Mouse (Mus musculus): ENCODE measurements around the gene Sdhaf1. TPM values are rescaled to one million over a fixed set of nuclear protein-coding genes. Genes with fewer than 3 reads are reported as not detected.

Gene Sdhaf1
- total RNA-seq (2021): 1 to 10 TPM; 6.3 to 6.6 TPM
- long read RNA-seq, transcript Sdhaf1-201 (1 exons, 2,490 nt): major isoform, 15 of 15 reads
- long read RNA-seq, partial matches to known transcripts: 0 of 15 reads
- long read RNA-seq, other reads (novel, unspliced or antisense): 0 of 15 reads

DNA sequence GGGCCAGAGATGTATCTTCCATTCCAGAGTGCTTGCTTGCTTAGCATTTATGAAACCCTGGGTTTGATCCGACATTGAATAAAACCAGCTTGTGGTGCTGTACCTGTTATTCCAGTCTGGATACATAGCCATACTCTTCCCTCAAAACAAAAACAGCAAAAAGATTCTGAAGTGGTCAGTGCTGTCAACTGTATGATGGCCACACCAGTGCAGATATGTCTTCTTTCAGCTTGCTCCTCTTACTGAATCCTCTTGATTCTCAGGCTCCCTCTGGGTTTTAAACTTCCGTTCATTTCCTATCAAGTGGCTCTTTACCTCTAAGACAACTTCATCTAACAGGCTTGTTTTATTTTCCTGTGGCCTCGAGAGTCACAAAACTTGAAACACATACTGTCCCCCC lies at the start of gene Sdhaf1:
Sdhaf1 (minus strand) TSS at position 101 of the 400 bp plus-strand sequence.
- no peak for DNase-seq (ENCODE audit: low spot score in 2 of 2)

- no peak for DNase-seq (ENCODE audit: low spot score in 2 of 2)
Measured at GRCm38 (mm10) chr7:30367466-30367865, 43.8 kb upstream of the Sdhaf1 start.

DNA sequence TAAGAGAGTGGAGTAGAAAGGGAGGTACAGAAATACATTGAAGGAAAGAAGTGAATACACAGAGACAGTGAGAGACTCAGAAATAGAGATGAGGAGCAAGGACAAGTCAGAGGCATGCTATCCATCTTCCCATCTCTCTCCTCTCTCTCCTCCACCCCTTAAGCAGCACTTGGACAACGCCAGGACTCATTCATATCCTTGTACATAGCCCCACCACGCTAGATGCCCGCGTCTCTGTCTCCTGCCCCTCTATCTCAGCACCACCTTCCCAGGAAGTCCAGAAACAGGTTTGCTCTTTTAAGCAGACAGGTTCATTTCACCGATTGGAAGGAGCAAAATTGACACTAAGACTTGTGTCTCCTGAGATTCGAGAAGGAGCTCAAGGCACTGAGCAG lies 39.6 kb upstream of the Sdhaf1 start:
- DNase-seq (ENCODE audit: low spot score in 2 of 2): no peak

- peak in 1 of 2 experiments; percentile 80 for DNase-seq (ENCODE audit: low spot score in 2 of 2)
Measured at GRCm38 (mm10) chr7:30362652-30363343, 39.1 kb upstream of the Sdhaf1 start, which contains the start of gene Lrfn3. TSS of gene Lrfn3 (minus strand) at chr7:30362772.

DNA sequence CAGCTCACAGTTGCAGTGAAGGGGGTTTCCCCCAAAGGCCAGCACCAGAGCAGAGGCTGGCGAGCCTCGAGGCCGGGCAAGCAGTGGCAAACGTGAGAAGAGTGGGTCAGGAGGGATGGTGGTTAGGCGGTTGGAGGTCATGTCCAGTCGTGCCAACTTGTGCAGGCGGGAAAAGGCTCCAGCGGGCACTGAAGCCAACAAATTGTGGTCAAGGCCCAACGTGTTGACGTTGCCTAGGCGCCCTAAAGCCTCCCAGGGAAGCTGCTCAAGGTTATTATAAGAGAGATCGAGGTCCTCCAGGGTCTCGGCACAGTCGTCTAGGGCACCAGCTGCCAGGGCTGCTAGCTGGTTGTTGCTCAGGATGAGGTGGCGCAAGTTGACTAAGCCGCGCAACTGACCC lies 36.3 kb upstream of the Sdhaf1 start:
- DNase-seq (ENCODE audit: low spot score in 2 of 2): no peak

- DNase-seq (ENCODE audit: low spot score in 2 of 2): no peak
Measured at GRCm38 (mm10) chr7:30359276-30359865, 35.7 kb upstream of the Sdhaf1 start.

DNA sequence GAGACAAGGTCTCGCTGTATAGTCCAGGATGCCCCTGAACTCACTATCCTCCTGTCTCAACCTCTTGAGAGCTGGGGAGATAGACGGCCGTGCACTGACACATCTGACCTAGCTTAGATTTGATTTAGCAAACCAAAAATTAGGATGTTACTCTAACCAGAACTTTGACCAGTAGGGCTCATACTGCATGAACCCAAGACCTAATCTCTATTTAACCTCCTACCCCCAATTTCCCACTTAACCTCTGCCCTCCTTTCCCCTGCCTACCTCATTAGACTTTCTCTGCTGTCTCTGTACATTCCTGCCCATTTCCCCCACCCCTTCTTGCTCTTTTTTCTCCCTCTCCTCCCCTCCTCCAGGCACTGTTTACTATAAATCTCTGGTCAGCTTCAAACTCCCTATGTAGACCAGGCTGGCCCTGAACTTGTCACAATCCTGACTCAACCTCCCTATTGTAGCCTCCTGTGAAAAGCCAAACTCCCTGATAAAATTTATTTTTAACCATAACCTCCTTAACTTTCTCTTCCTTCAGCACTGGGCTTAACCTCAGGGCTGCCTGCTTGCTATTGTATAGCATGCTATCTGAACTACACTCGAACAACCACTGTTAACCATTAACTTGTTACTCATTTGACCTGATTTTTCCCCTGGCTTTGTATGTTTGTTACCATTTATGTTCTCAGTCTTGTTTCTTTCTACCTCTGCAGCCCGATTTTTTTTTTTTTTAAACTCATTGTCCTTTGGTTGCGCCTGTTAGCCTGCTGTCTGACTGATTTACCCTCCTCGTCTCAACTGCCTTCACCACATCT lies 34.9 kb upstream of the Sdhaf1 start:
- DNase-seq (ENCODE audit: low spot score in 2 of 2): no peak

DNA sequence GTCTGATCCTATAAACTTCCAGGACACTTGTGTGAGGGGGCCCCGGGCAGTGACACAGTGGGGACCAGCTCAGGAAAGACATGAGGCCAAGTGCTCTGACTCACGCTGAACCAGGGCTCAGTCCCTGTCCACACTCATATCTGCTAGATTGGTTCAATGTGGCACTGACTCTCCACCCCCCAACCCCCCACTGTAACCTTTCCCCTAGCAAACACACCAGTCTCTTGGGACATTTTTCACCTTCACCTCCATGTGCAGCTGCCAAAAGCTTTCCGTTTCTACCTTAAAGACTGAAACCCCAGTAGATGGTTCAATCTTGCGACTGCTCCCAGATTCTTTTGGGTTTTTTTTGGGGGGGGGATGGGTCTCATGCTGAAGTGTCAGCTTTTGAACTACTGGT lies 30.4 kb upstream of the Sdhaf1 start:
- no peak for DNase-seq (ENCODE audit: low spot score in 2 of 2)

GRCm38 (mm10) chr7:30353279-30353822 lies 29.7 kb upstream of the Sdhaf1 start:
- peak; percentile 58 to 87 for DNase-seq (ENCODE audit: low spot score in 2 of 2)

DNA sequence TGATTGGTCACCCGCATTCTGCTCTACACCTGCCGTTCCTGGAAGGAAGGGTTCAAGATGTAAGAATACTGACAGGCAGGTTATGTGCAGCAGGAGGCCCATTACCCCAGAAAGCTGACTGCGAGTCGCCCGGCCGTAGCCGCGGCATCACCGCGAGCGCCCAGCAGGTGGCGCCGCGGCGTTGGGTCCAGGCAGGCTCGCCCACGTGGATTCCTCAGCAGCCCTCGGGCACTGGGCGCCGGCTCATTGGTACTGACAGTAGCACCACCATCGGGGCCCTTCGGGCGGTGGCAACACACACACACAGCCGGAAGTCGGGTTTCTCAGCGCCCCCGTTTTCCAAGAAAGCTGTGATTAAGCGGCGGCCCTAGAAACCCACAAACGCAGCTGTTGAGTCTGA lies 24.1 kb upstream of the Sdhaf1 start:
- DNase-seq (ENCODE audit: low spot score in 2 of 2): peak; percentile 70 to 84

DNA sequence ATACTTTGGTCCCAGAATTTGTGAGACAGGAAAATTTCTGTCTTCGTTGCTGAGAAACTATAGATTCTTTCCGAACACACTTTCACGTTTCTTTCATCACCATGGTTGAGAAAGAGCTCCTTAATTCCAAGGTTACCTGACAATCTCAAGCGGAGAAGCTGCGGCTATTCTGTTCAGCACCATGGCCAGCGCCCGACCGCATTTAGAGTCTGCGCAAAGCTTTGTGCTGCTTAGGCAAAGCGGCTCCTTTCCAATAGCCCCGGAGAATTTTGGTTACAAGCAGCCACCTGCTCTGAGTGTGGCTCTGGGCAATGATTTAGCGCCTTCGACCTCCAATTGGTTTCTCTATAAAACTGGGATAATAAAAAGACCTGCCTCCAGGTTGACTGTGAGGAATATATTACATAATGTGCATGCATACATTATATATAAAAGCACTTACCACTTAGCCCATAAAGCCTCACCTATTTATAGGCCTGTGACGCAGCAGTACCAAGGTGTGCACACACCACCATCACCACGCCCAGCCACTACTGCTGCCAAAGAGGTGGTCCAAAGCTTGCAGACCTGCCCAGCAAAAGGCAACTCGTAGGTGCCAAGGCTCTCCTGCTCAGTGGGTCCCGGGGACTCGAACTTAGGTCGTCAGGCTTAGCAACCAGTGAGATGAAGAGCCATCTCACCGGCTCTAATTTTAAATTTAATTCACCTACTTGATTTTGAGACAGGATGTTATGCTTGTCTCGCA lies 23.1 kb upstream of the Sdhaf1 start:
- DNase-seq (ENCODE audit: low spot score in 2 of 2): no peak

DNA sequence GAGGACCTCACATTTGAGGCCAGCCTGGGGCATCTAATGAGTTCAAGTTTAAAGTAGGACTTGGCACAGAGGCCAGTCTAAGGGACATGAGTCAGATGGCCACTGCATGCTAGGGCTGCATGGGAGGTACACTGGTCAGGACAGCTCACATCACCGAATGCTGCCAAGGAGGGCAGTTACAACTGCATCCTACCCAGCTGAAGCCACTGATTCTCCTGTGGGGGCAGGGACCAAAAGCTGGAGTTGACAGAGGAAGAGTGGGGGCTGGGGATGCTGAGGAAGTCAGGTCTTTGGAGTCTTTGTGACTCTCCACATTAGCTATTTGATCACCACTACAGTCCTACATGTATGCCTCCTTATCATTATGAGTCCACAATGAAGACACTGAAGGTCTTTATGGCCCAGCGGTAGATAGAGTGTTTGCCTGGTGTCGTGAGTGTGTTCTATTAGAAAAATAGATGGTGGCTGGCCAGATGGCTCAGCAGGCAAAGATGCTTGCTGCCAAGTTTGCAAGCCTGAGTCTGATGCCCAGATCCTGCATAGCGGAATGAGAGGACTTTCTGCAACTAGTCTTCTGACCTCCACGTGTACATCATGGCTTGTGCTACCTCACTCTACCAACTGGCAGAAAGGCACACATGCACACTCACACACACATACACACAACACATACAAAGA lies 15.9 kb upstream of the Sdhaf1 start:
- DNase-seq (ENCODE audit: low spot score in 2 of 2): peak in 1 of 2 experiments; percentile 59

DNA sequence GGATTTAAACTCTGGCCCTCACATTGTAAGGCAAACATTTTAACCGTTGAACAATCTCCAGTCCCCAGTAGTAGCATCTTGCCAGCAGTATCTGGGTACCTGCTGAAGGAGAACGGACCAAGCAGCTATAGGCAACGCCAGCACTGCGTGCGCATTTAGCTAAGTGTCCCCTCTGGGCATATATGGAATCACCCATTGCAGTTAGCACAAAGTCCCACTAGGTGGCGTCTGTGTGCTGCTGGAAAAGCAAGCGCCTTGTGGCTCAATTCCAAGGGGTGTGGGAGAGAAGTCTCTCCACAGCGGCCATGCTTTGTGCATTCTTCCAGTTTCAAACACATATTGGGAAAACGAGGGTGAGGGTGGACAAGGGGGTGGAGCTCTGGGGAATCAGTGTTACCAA lies 12.7 kb upstream of the Sdhaf1 start:
- peak; percentile 84 to 93 for DNase-seq (ENCODE audit: low spot score in 2 of 2)

DNA sequence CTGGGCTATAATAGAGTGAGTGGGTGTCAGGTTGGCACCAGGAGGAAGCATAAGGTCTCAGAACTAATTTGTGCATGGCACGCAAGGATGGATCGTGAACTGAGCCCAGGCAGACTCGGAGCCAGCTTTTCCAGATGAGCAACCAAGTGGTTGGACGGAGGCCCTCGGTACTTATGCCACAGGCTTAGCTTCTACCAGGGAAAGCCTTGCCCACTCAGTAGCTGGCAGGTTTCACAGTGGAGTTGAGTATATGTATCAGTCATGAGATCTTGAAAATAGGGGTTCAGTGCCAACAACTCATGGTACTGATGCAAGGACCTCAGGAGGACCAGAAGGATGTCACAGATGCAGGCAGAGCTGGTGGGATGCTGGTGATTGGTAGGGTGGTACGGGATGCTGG lies 12.0 kb upstream of the Sdhaf1 start:
- peak in 1 of 2 experiments; percentile 63 for DNase-seq (ENCODE audit: low spot score in 2 of 2)

DNA sequence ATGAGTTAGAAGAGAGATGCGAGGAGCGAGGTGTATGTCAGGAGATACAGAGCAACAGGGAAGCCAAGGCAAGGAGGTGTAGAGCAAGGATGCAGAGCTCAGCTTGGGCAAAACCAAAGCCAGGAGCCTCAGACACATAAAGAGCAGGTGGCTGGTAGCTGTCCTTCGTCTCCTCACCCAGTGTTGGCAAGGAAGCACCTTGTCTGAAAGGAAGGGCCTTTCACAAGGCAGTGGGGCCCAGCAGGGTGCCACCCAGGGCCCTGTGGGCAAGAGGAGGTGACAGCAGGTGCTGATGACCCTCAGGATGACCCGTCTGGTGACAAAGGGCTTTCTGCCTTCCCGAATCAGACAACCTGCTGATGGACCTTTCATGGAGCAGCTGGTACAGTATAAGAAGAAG lies 10.9 kb upstream of the Sdhaf1 start:
- no peak for DNase-seq (ENCODE audit: low spot score in 2 of 2)

- peak in 1 of 2 experiments; percentile 73 for DNase-seq (ENCODE audit: low spot score in 2 of 2)
Measured at GRCm38 (mm10) chr7:30333436-30333835, 9.7 kb upstream of the Sdhaf1 start.

- DNase-seq (ENCODE audit: low spot score in 2 of 2): no peak
Measured at GRCm38 (mm10) chr7:30332622-30333259, 9.0 kb upstream of the Sdhaf1 start.

DNA sequence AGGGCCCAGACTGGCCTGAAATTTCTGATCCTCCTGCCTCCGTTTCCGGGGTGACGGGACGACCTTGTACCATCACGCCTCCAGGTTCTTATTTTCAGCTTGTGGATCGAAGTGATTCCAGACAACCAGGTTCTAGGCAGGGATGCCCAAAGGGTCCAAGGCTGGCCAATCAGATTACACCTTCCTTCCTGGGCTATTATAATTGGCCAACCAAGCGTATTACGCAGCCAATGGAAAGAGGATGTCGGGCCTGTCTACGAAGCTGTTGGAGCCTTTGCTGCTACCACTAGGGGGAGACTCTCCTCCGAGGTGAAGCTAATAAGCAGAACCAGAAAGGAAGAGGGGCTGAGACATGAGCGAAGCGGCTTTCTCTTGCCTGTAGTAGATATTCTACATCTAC lies 8.2 kb upstream of the Sdhaf1 start:
- peak; percentile 92 to 97 for DNase-seq (ENCODE audit: low spot score in 2 of 2)

DNA sequence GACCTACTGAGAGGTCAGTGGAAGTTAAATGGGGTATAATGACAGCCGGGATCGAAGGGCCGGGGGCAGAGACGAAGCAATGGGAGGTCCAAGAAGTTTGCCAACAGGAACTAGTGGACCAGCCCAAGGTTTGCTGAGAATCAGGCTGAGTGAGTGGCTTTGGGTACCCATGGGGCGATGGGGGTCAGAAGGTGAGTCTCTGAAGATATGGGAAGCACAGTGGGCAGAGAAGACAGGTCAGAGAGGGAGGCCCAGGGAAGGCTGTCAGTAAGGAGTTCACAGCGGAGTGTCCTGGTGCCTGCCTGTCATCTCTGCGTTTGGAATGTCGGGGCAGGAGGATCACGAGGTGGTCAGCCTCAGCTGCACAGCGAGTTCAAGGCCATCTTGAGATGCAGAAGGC lies 4.7 kb upstream of the Sdhaf1 start:
- DNase-seq (ENCODE audit: low spot score in 2 of 2): no peak

DNA sequence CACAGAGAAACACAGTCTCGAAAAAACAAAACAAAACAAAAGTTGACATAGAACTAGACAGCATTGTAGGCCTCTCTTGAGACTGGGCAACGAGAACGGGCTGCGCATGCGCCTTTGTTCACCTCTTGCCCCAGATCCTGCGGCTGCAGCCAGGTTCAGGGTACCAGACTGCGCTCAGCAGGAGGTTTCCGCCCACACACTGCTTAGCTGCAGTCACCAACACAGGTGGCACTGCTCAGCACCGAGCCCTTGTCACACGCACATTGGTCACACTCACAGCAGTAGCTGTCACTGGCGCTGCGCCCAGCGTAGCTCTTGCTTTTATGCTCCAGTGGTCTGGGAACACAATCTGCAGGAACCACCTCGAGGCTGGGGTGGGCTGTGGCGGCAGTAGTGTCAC lies 3.4 kb upstream of the Sdhaf1 start:
- DNase-seq (ENCODE audit: low spot score in 2 of 2): no peak

Data from layer of hippocampus, adult 18-20 months (tissue).